Mouse (Mus musculus): ENCODE data around the gene Rora. TPM values are rescaled to one million over a fixed set of nuclear protein-coding genes. Genes with fewer than 3 reads are reported as not detected.

Gene Rora
- polyA plus RNA-seq, 1 experiment from 2014 or later, result 6.1 TPM

- peak overlapping the region; percentile 99 for H3K4me2 ChIP-seq
- WGBS, result 1% methylated on average over 31 of the region's 31 CpGs
- no peaks in the 10 kb centered on the region for H3K9me3 ChIP-seq
- H3K27me3 ChIP-seq (replicated peaks), result peaks cover 14% of the 10 kb centered on the region; the same call in 1 of the 2 replicates
- H3K4me3 ChIP-seq, result peak overlapping the region; percentile 88
- ATAC-seq (ENCODE audit: extremely low read depth, insufficient number of reproducible peaks, low FRiP score, low TSS enrichment), result no peak
- peak overlapping the region; percentile 88 for H3K9ac ChIP-seq
- H3K36me3 ChIP-seq, result no peaks in the 10 kb centered on the region
- no peak overlapping the region for H3K27ac ChIP-seq (replicated peaks)
- H3K4me1 ChIP-seq, result peaks cover 13% of the 10 kb centered on the region
Measured at GRCm38 (mm10) chr9:68655018-68656005, 1.7 kb downstream of the Rora start.

- ATAC-seq (ENCODE audit: extremely low read depth, insufficient number of reproducible peaks, low FRiP score, low TSS enrichment), result no peak
- Histone ChIP-seq H3K27ac (replicated peaks) (no peak overlapping the region), H3K9ac (no peak overlapping the region), H3K36me3 (no peaks in the 10 kb centered on the region), H3K9me3 (no peaks in the 10 kb centered on the region), H3K4me1 (peaks cover 13% of the 10 kb centered on the region), H3K4me3 (no peak overlapping the region), H3K27me3 (replicated peaks) (peaks cover 10% of the 10 kb centered on the region; the same call in 1 of the 2 replicates), H3K4me2 (peak overlapping the region; percentile 99)
- WGBS, result 49% methylated on average over 5 of the region's 5 CpGs
Measured at GRCm38 (mm10) chr9:68656076-68656795, 2.6 kb downstream of the Rora start.

GRCm38 (mm10) chr9:68656796-68657130, 3.2 kb downstream of the Rora start:
- WGBS, result 47% methylated on average over 6 of the region's 6 CpGs
- no peak for ATAC-seq (ENCODE audit: extremely low read depth, insufficient number of reproducible peaks, low FRiP score, low TSS enrichment)
- Histone ChIP-seq H3K9ac (no peak overlapping the region), H3K4me1 (peaks cover 13% of the 10 kb centered on the region), H3K27ac (replicated peaks) (no peak overlapping the region), H3K4me3 (no peak overlapping the region), H3K36me3 (no peaks in the 10 kb centered on the region), H3K27me3 (replicated peaks) (peaks cover 10% of the 10 kb centered on the region; the same call in 1 of the 2 replicates), H3K4me2 (no peak overlapping the region), H3K9me3 (no peaks in the 10 kb centered on the region)

GRCm38 (mm10) chr9:68670731-68671130, 17.1 kb downstream of the Rora start:
- Histone ChIP-seq H3K27me3 (replicated peaks) (no peaks in the 10 kb centered on the region), H3K27ac (replicated peaks) (no peak overlapping the region), H3K4me1 (peaks cover 11% of the 10 kb centered on the region; the same call in 1 of the 2 replicates), H3K4me2 (no peak overlapping the region), H3K36me3 (no peaks in the 10 kb centered on the region), H3K9ac (no peak overlapping the region), H3K9me3 (no peaks in the 10 kb centered on the region), H3K4me3 (no peak overlapping the region)
- no peak for ATAC-seq (ENCODE audit: extremely low read depth, insufficient number of reproducible peaks, low FRiP score, low TSS enrichment)
- 80% methylated on average over 3 of the region's 3 CpGs for WGBS

- ATAC-seq (ENCODE audit: extremely low read depth, insufficient number of reproducible peaks, low FRiP score, low TSS enrichment), result no peak
- peaks cover 11% of the 10 kb centered on the region; the same call in 1 of the 2 replicates for H3K4me1 ChIP-seq
- no peak overlapping the region for H3K4me3 ChIP-seq
- H3K27me3 ChIP-seq (replicated peaks), result no peaks in the 10 kb centered on the region
- H3K27ac ChIP-seq (replicated peaks), result no peak overlapping the region
- no peaks in the 10 kb centered on the region for H3K9me3 ChIP-seq
- no peaks in the 10 kb centered on the region for H3K36me3 ChIP-seq
- WGBS, result 54% methylated on average over 5 of the region's 5 CpGs
- no peak overlapping the region for H3K4me2 ChIP-seq
- no peak overlapping the region for H3K9ac ChIP-seq
Measured at GRCm38 (mm10) chr9:68672459-68672858, 18.9 kb downstream of the Rora start.

GRCm38 (mm10) chr9:68673221-68673620, 19.6 kb downstream of the Rora start:
- H3K27me3 ChIP-seq (replicated peaks), result no peaks in the 10 kb centered on the region
- no peak overlapping the region for H3K4me2 ChIP-seq
- H3K9me3 ChIP-seq, result no peaks in the 10 kb centered on the region
- WGBS, result 60% methylated on average over 1 of the region's 1 CpGs
- no peak for ATAC-seq (ENCODE audit: extremely low read depth, insufficient number of reproducible peaks, low FRiP score, low TSS enrichment)
- H3K36me3 ChIP-seq, result no peaks in the 10 kb centered on the region
- H3K27ac ChIP-seq (replicated peaks), result no peak overlapping the region
- peaks cover 11% of the 10 kb centered on the region for H3K4me1 ChIP-seq
- H3K4me3 ChIP-seq, result no peak overlapping the region
- no peak overlapping the region for H3K9ac ChIP-seq

- H3K4me2 ChIP-seq, result no peak overlapping the region
- no peak overlapping the region for H3K27ac ChIP-seq (replicated peaks)
- no peak for ATAC-seq (ENCODE audit: extremely low read depth, insufficient number of reproducible peaks, low FRiP score, low TSS enrichment)
- H3K4me1 ChIP-seq, result peaks cover 7% of the 10 kb centered on the region; the same call in 1 of the 2 replicates
- H3K36me3 ChIP-seq, result no peaks in the 10 kb centered on the region
- 80% methylated on average over 12 of the region's 12 CpGs for WGBS
- no peak overlapping the region for H3K4me3 ChIP-seq
- H3K9me3 ChIP-seq, result no peaks in the 10 kb centered on the region
- peaks cover 22% of the 10 kb centered on the region for H3K27me3 ChIP-seq (replicated peaks)
- H3K9ac ChIP-seq, result no peak overlapping the region
Measured at GRCm38 (mm10) chr9:68679871-68680374, 26.3 kb downstream of the Rora start.

GRCm38 (mm10) chr9:68683938-68684337, 30.4 kb downstream of the Rora start:
- Histone ChIP-seq H3K4me2 (no peak overlapping the region), H3K9me3 (no peaks in the 10 kb centered on the region), H3K4me1 (peaks cover 21% of the 10 kb centered on the region), H3K4me3 (no peak overlapping the region), H3K9ac (no peak overlapping the region), H3K27me3 (replicated peaks) (peaks cover 37% of the 10 kb centered on the region), H3K27ac (replicated peaks) (no peak overlapping the region), H3K36me3 (no peaks in the 10 kb centered on the region)
- WGBS, result 36% methylated on average over 3 of the region's 3 CpGs
- ATAC-seq (ENCODE audit: extremely low read depth, insufficient number of reproducible peaks, low FRiP score, low TSS enrichment), result no peak

GRCm38 (mm10) chr9:68685562-68685961, 32.0 kb downstream of the Rora start:
- Histone ChIP-seq H3K4me3 (no peak overlapping the region), H3K4me2 (no peak overlapping the region), H3K4me1 (peaks cover 21% of the 10 kb centered on the region), H3K9me3 (no peaks in the 10 kb centered on the region), H3K27ac (replicated peaks) (no peak overlapping the region), H3K27me3 (replicated peaks) (peaks cover 42% of the 10 kb centered on the region), H3K36me3 (no peaks in the 10 kb centered on the region), H3K9ac (no peak overlapping the region)
- 29% methylated on average over 5 of the region's 5 CpGs for WGBS
- no peak for ATAC-seq (ENCODE audit: extremely low read depth, insufficient number of reproducible peaks, low FRiP score, low TSS enrichment)

- Histone ChIP-seq H3K4me2 (no peak overlapping the region), H3K27ac (replicated peaks) (no peak overlapping the region), H3K4me1 (peaks cover 21% of the 10 kb centered on the region), H3K27me3 (replicated peaks) (peaks cover 57% of the 10 kb centered on the region), H3K9ac (no peak overlapping the region), H3K4me3 (no peak overlapping the region), H3K36me3 (no peaks in the 10 kb centered on the region), H3K9me3 (no peaks in the 10 kb centered on the region)
- ATAC-seq (ENCODE audit: extremely low read depth, insufficient number of reproducible peaks, low FRiP score, low TSS enrichment), result no peak
- WGBS, result 52% methylated on average over 10 of the region's 10 CpGs
Measured at GRCm38 (mm10) chr9:68687251-68687874, 33.8 kb downstream of the Rora start.

- Histone ChIP-seq H3K4me2 (no peak overlapping the region), H3K27ac (replicated peaks) (no peak overlapping the region), H3K9me3 (no peaks in the 10 kb centered on the region), H3K9ac (no peak overlapping the region), H3K4me1 (peaks cover 26% of the 10 kb centered on the region), H3K27me3 (replicated peaks) (peaks cover 56% of the 10 kb centered on the region), H3K4me3 (no peak overlapping the region), H3K36me3 (no peaks in the 10 kb centered on the region)
- 85% methylated on average over 2 of the region's 2 CpGs for WGBS
- no peak for ATAC-seq (ENCODE audit: extremely low read depth, insufficient number of reproducible peaks, low FRiP score, low TSS enrichment)
Measured at GRCm38 (mm10) chr9:68688151-68688550, 34.6 kb downstream of the Rora start.

All from heart, embryonic 13.5 days (tissue).